Mouse (Mus musculus): ENCODE measurements around the gene Prss35.

Gene Prss35

GRCm38 (mm10) chr9:86734795-86735194 lies 8.7 kb upstream of the Prss35 start:
- no peak for DNase-seq

GRCm38 (mm10) chr9:86736991-86737390 lies 6.5 kb upstream of the Prss35 start:
- DNase-seq = no peak

GRCm38 (mm10) chr9:86738067-86738466 lies 5.4 kb upstream of the Prss35 start:
- no peak for DNase-seq

GRCm38 (mm10) chr9:86738801-86739200 lies 4.6 kb upstream of the Prss35 start:
- DNase-seq = no peak

GRCm38 (mm10) chr9:86739971-86740370 lies 3.5 kb upstream of the Prss35 start:
- no peak for DNase-seq

GRCm38 (mm10) chr9:86744041-86744440 lies 592 bp downstream of the Prss35 start:
- DNase-seq = no peak

GRCm38 (mm10) chr9:86745926-86746581 lies 2.6 kb downstream of the Prss35 start:
- DNase-seq = peak in 1 of 2 experiments; percentile 7

- DNase-seq = no peak
Measured at GRCm38 (mm10) chr9:86762477-86763376, 19.3 kb downstream of the Prss35 start.

- DNase-seq = no peak
Measured at GRCm38 (mm10) chr9:86764002-86764401, 20.6 kb downstream of the Prss35 start.

- DNase-seq = no peak
Measured at GRCm38 (mm10) chr9:86766991-86767390, 23.5 kb downstream of the Prss35 start.

GRCm38 (mm10) chr9:86772897-86773296 lies 29.4 kb downstream of the Prss35 start:
- DNase-seq = no peak

- DNase-seq = no peak
Measured at GRCm38 (mm10) chr9:86773996-86774395, 30.5 kb downstream of the Prss35 start.

- DNase-seq = no peak
Measured at GRCm38 (mm10) chr9:86775374-86775773, 31.9 kb downstream of the Prss35 start.

GRCm38 (mm10) chr9:86777309-86777708 lies 33.9 kb downstream of the Prss35 start:
- no peak for DNase-seq

GRCm38 (mm10) chr9:86778212-86778611 lies 34.8 kb downstream of the Prss35 start:
- no peak for DNase-seq

GRCm38 (mm10) chr9:86781426-86781825 lies 38.0 kb downstream of the Prss35 start:
- no peak for DNase-seq

GRCm38 (mm10) chr9:86782836-86783235 lies 39.4 kb downstream of the Prss35 start:
- DNase-seq = no peak

- no peak for DNase-seq
Measured at GRCm38 (mm10) chr9:86789186-86789585, 45.7 kb downstream of the Prss35 start.

GRCm38 (mm10) chr9:86791927-86792326 lies 48.5 kb downstream of the Prss35 start:
- DNase-seq = no peak

- DNase-seq = no peak
Measured at GRCm38 (mm10) chr9:86795236-86795635, 51.8 kb downstream of the Prss35 start.

- no peak for DNase-seq
Measured at GRCm38 (mm10) chr9:86797553-86797952, 54.1 kb downstream of the Prss35 start.

- no peak for DNase-seq
Measured at GRCm38 (mm10) chr9:86798129-86798528, 54.7 kb downstream of the Prss35 start.

- DNase-seq = no peak
Measured at GRCm38 (mm10) chr9:86798686-86799085, 55.2 kb downstream of the Prss35 start.

- no peak for DNase-seq
Measured at GRCm38 (mm10) chr9:86799099-86799498, 55.6 kb downstream of the Prss35 start.

Data from thymus, adult 18-20 months (tissue).